ENCODE assay signal across 21 mouse cellular contexts in genomic region chr4:118019640-118020039, GRCm38 (mm10).
DNase-seq lines count a peak whose midpoint lies in the region; ATAC-seq and TF ChIP-seq lines count a peak whose summit lies in the region.
"Had no signal": no experiment of that assay in that cellular context is flagged by ENCODE, and none has a peak within 500 bp of the region (broad histone marks: within the 10 kb centered on the region; RNA-seq: fewer than 3 reads in every experiment).

No protein-coding gene starts in this region.

- peak; percentile 75 for DNase-seq in heart, adult 11 months
- no peak for DNase-seq in heart, adult 9 months (ENCODE audit: low spot score in 2 of 2)
- DNase-seq in ZHBTc4 (ENCODE audit: low read depth, low spot score), result peak; percentile 50
- DNase-seq in right cerebral cortex, postnatal 4 days, result no peak
- no peak for DNase-seq in midbrain, postnatal 0 days (ENCODE audit: low spot score)
- DNase-seq: adrenal gland, adult 2 months; cerebellum, adult 11-12 months; cerebellum, postnatal 10 days; kidney, adult 8-10 months; kidney, postnatal 10 days; liver, embryonic 13.5 days; lung, adult 2 months; lung, postnatal 14 days; thymus, postnatal 25 days had no signal

- no peaks in the 10 kb centered on the region for H3K9me3 ChIP-seq in hindbrain, embryonic 16.5 days (ENCODE audit: control insufficient read depth, low read length)
- no peaks in the 10 kb centered on the region for H3K9me3 ChIP-seq in hindbrain, embryonic 12.5 days (replicated peaks)
- H3K9me3 ChIP-seq in midbrain, postnatal 0 days (ENCODE audit: low read length), result no peaks in the 10 kb centered on the region
- H3K9me3 ChIP-seq: liver, embryonic 13.5 days; neural tube, embryonic 15.5 days had no signal

- no peak for TF ChIP-seq CTCF in midbrain, postnatal 0 days (IDR thresholded peaks at IDR 0.05)

- H3K4me1 ChIP-seq in hindbrain, embryonic 16.5 days (ENCODE audit: control insufficient read depth, insufficient read depth, low read depth, low read length), result peaks cover 16% of the 10 kb centered on the region
- H3K4me1 ChIP-seq in hindbrain, embryonic 12.5 days, result peaks cover 30% of the 10 kb centered on the region
- H3K4me1 ChIP-seq in midbrain, postnatal 0 days (ENCODE audit: insufficient read depth, low read length), result no peaks in the 10 kb centered on the region

- H3K27me3 ChIP-seq in hindbrain, embryonic 16.5 days (replicated peaks; ENCODE audit: control insufficient read depth, insufficient read depth, low read length), result no peaks in the 10 kb centered on the region
- H3K27me3 ChIP-seq in hindbrain, embryonic 12.5 days, result no peaks in the 10 kb centered on the region
- H3K27me3 ChIP-seq in midbrain, postnatal 0 days (ENCODE audit: insufficient read depth, low read length), result no peaks in the 10 kb centered on the region
- H3K27me3 ChIP-seq: liver, embryonic 13.5 days; neural tube, embryonic 15.5 days had no signal

- peak; percentile 55; the same call in 1 of the 2 replicates for ATAC-seq in hindbrain, embryonic 16.5 days
- no peak for ATAC-seq in hindbrain, embryonic 12.5 days (ENCODE audit: low FRiP score)
- ATAC-seq in midbrain, postnatal 0 days (ENCODE audit: low FRiP score), result no peak

- no peak overlapping the region for H3K9ac ChIP-seq in hindbrain, embryonic 16.5 days (ENCODE audit: low read depth, low read length)
- H3K9ac ChIP-seq in hindbrain, embryonic 12.5 days, result no peak overlapping the region
- H3K9ac ChIP-seq in midbrain, postnatal 0 days (replicated peaks; ENCODE audit: low read length, poor library complexity, severe bottlenecking), result no peak overlapping the region
- H3K9ac ChIP-seq: hindbrain, embryonic 14.5 days; liver, embryonic 13.5 days; neural tube, embryonic 15.5 days had no signal

- WGBS in hindbrain, embryonic 16.5 days, result 65% methylated on average over 8 of the region's 8 CpGs
- 81% methylated on average over 8 of the region's 8 CpGs for WGBS in hindbrain, embryonic 12.5 days
- 68% methylated on average over 8 of the region's 8 CpGs for WGBS in midbrain, postnatal 0 days

- no peak overlapping the region for H3K27ac ChIP-seq in hindbrain, embryonic 16.5 days (ENCODE audit: low read depth, low read length)
- H3K27ac ChIP-seq in hindbrain, embryonic 12.5 days, result no peak overlapping the region
- H3K27ac ChIP-seq in midbrain, postnatal 0 days (ENCODE audit: low read depth, low read length), result no peak overlapping the region
- H3K27ac ChIP-seq: hindbrain, embryonic 14.5 days; left cerebral cortex, adult 2 months; liver, embryonic 13.5 days; neural tube, embryonic 15.5 days had no signal

- no peak overlapping the region for H3K4me2 ChIP-seq in hindbrain, embryonic 16.5 days (ENCODE audit: low read length)
- no peak overlapping the region for H3K4me2 ChIP-seq in hindbrain, embryonic 12.5 days (replicated peaks)
- no peak overlapping the region for H3K4me2 ChIP-seq in midbrain, postnatal 0 days (ENCODE audit: low read depth, low read length, poor library complexity, severe bottlenecking)
- H3K4me2 ChIP-seq: hindbrain, embryonic 14.5 days; liver, embryonic 13.5 days; midbrain, embryonic 11.5 days; neural tube, embryonic 15.5 days had no signal

- no peaks in the 10 kb centered on the region for H3K36me3 ChIP-seq in hindbrain, embryonic 16.5 days (ENCODE audit: control insufficient read depth, insufficient read depth, low read length)
- no peaks in the 10 kb centered on the region for H3K36me3 ChIP-seq in hindbrain, embryonic 12.5 days
- no peaks in the 10 kb centered on the region for H3K36me3 ChIP-seq in midbrain, postnatal 0 days (ENCODE audit: insufficient read depth, low read length)
- H3K36me3 ChIP-seq: liver, embryonic 13.5 days; neural tube, embryonic 15.5 days had no signal

- no peak overlapping the region for H3K4me3 ChIP-seq in hindbrain, embryonic 16.5 days (ENCODE audit: low read length)
- no peak overlapping the region for H3K4me3 ChIP-seq in hindbrain, embryonic 12.5 days
- H3K4me3 ChIP-seq in midbrain, postnatal 0 days (ENCODE audit: low read depth, low read length), result no peak overlapping the region
- H3K4me3 ChIP-seq: erythroblast, embryonic 14.5 days; left cerebral cortex, adult 2 months; liver, embryonic 13.5 days; neural tube, embryonic 15.5 days had no signal

Comparison
In these comparisons a context has a peak if more than half of its experiments do, and no peak if none do; other contexts are left out.
1. DNase-seq: peak in heart, adult 11 months (single experiment) and ZHBTc4 (single experiment); none in heart, adult 9 months (0 of 2), right cerebral cortex, postnatal 4 days (single experiment) and midbrain, postnatal 0 days (single experiment).